Mouse (Mus musculus): ENCODE data around the gene Sugp2.
"Not testable (repeated sequence)": the region's sequence is repeated elsewhere in the genome, so short reads cannot be mapped to it uniquely, and the experiment has no call there.

- not testable (repeated sequence) for TF ChIP-seq CTCF (IDR thresholded peaks at IDR 0.05; ENCODE audit: borderline replicate concordance, extremely low read depth, insufficient read depth, insufficient read length); POLR2A (IDR thresholded peaks at IDR 0.05; ENCODE audit: borderline replicate concordance, extremely low read depth, insufficient read depth, insufficient read length, poor library complexity, severe bottlenecking)
These were observed 17.9 kb upstream of the Sugp2 start for GRCm38 (mm10) chr8:70216161-70216560.

All from brain, embryonic 14.5 days (tissue).